Mouse (Mus musculus) MEL (cell line): ENCODE results near the gene Btbd18. TPM values are rescaled to one million over a fixed set of nuclear protein-coding genes. Genes with fewer than 3 reads are reported as not detected.

ENCODE experiments used
- DNase-seq: peaks from one replicate; pipeline ENCODE4 v3.0.0; 2011; ENCODE audit warnings: low read depth, low spot score
- H3K27ac ChIP-seq: 2 replicates; pipeline ENCODE4 v1.5.1; 2012; ENCODE audit warnings: low read depth, mild to moderate bottlenecking, control low read depth, low read length, moderate library complexity; ENCODE audit not compliant: control insufficient read depth
- H3K27me3 ChIP-seq, 2 experiments: fragments of 150-350 bp in 1 of 2; sonication (generic) in 1 of 2; 2 replicates each; pipeline ENCODE4 v1.6.1; 2012; ENCODE audit warnings: low read length in 2 of 2, mild to moderate bottlenecking in 2 of 2, improper control_type of control experiment in 1 of 2, moderate library complexity in 1 of 2; ENCODE audit not compliant: insufficient read depth in 2 of 2, control insufficient read depth in 1 of 2
- H3K36me3 ChIP-seq, 2 experiments: 2 replicates each; pipeline ENCODE4 v1.6.1; 2012 to 2014; ENCODE audit warnings: low read length in 2 of 2, improper control_type of control experiment in 1 of 2, inconsistent platforms in 1 of 2, mild to moderate bottlenecking in 1 of 2; ENCODE audit not compliant: insufficient read depth in 2 of 2, control insufficient read depth in 1 of 2
- H3K4me1 ChIP-seq, 2 experiments: fragments of 150-350 bp in 1 of 2; sonication (generic) in 1 of 2; 2 replicates each; pipeline ENCODE4 v1.6.1; 2012; ENCODE audit warnings: low read length in 2 of 2, improper control_type of control experiment in 1 of 2, mild to moderate bottlenecking in 1 of 2; ENCODE audit not compliant: insufficient read depth in 2 of 2, control insufficient read depth in 1 of 2
- H3K4me3 ChIP-seq, 2 experiments: fragments of 150-350 bp in 1 of 2; sonication (generic) in 1 of 2; 2 replicates each; pipeline ENCODE4 v1.5.1; 2012; ENCODE audit warnings: low read depth in 2 of 2, low read length in 2 of 2, mild to moderate bottlenecking in 2 of 2, moderate library complexity in 2 of 2, control low read depth in 1 of 2, improper control_type of control experiment in 1 of 2; ENCODE audit not compliant: control insufficient read depth in 1 of 2, insufficient read depth in 1 of 2
- H3K79me2 ChIP-seq: 2 replicates; pipeline ENCODE4 v1.6.1; 2012; ENCODE audit warnings: mild to moderate bottlenecking, low read length, moderate library complexity; ENCODE audit not compliant: control insufficient read depth, poor library complexity, insufficient read depth
- H3K9ac ChIP-seq: 2 replicates; pipeline ENCODE4 v1.6.1; 2012; ENCODE audit warnings: low read depth, mild to moderate bottlenecking, control low read depth, low read length, moderate library complexity; ENCODE audit not compliant: control insufficient read depth, poor library complexity, severe bottlenecking
- H3K9me3 ChIP-seq: fragments of 150-350 bp; sonication (generic); replicated peaks from 2 replicates; pipeline ENCODE4 v1.6.1; 2012; ENCODE audit warnings: mild to moderate bottlenecking, low read length, improper control_type of control experiment, moderate library complexity; ENCODE audit not compliant: insufficient read depth
- CHD1 ChIP-seq: IDR thresholded peaks from 2 replicates; pipeline ENCODE4 v1.6.1; 2012; ENCODE audit warnings: low read depth, mild to moderate bottlenecking, inconsistent platforms, low read length, improper control_type of control experiment
- E2F4 ChIP-seq: IDR thresholded peaks from 2 replicates; pipeline ENCODE4 v1.6.1; 2011; ENCODE audit warnings: low read depth, low read length, improper control_type of control experiment, borderline replicate concordance
- ELF1 ChIP-seq: IDR thresholded peaks from 2 replicates; pipeline ENCODE4 v1.6.1; 2014; ENCODE audit warnings: low read depth, mild to moderate bottlenecking, inconsistent platforms, low read length, improper control_type of control experiment, moderate library complexity
- HCFC1 ChIP-seq: IDR thresholded peaks from 2 replicates; pipeline ENCODE4 v1.6.1; 2012; ENCODE audit warnings: low read depth, mild to moderate bottlenecking, inconsistent platforms, low read length, improper control_type of control experiment, moderate library complexity
- MAZ ChIP-seq: IDR thresholded peaks from 2 replicates; pipeline ENCODE4 v1.6.1; 2012; ENCODE audit warnings: low read depth, mild to moderate bottlenecking, inconsistent platforms, low read length, improper control_type of control experiment
- MXI1 ChIP-seq: IDR thresholded peaks from 2 replicates; pipeline ENCODE4 v1.6.1; 2011; ENCODE audit warnings: mild to moderate bottlenecking, low read depth, low read length, improper control_type of control experiment
- MYB ChIP-seq: IDR thresholded peaks from 2 replicates; pipeline ENCODE4 v1.6.1; 2011; ENCODE audit warnings: mild to moderate bottlenecking, low read depth, low read length, improper control_type of control experiment
- NELFE ChIP-seq: IDR thresholded peaks from 2 replicates; pipeline ENCODE4 v1.6.1; 2011; ENCODE audit warnings: low read depth, low read length, improper control_type of control experiment
- POLR2A ChIP-seq, 2 experiments: IDR thresholded peaks; 2 replicates each; pipeline ENCODE4 v1.6.1; 2011 to 2012; ENCODE audit warnings: low read length in 2 of 2, mild to moderate bottlenecking in 2 of 2, control low read depth in 1 of 2, improper control_type of control experiment in 1 of 2, low read depth in 1 of 2, moderate library complexity in 1 of 2; ENCODE audit not compliant: control insufficient read depth in 1 of 2, insufficient read depth in 1 of 2, poor library complexity in 1 of 2
- POLR2AphosphoS2 ChIP-seq: IDR thresholded peaks from 2 replicates; pipeline ENCODE4 v1.6.1; 2011; ENCODE audit warnings: low read length, improper control_type of control experiment
- POLR2AphosphoS5 ChIP-seq: IDR thresholded peaks from 2 replicates; pipeline ENCODE4 v1.6.1; 2012; ENCODE audit warnings: low read depth, borderline replicate concordance, mild to moderate bottlenecking, inconsistent platforms, low read length, moderate library complexity, mixed read lengths
- SIN3A ChIP-seq: IDR thresholded peaks from 2 replicates; pipeline ENCODE4 v1.6.1; 2012; ENCODE audit warnings: low read length, improper control_type of control experiment, inconsistent platforms
- TAL1 ChIP-seq: IDR thresholded peaks from 2 replicates; pipeline ENCODE4 v1.6.1; 2012; ENCODE audit warnings: mild to moderate bottlenecking, inconsistent platforms, low read length, moderate library complexity, mixed read lengths
- TBP ChIP-seq: IDR thresholded peaks from 2 replicates; pipeline ENCODE4 v1.8.0; 2011; ENCODE audit warnings: low read depth, low read length, improper control_type of control experiment
- USF2 ChIP-seq, 2 experiments: IDR thresholded peaks; 2 replicates each; pipeline ENCODE4 v1.6.1; 2011 to 2012; ENCODE audit warnings: improper control_type of control experiment in 2 of 2, low read length in 2 of 2, borderline replicate concordance in 1 of 2, inconsistent platforms in 1 of 2, low read depth in 1 of 2, mild to moderate bottlenecking in 1 of 2; ENCODE audit not compliant: insufficient read depth in 1 of 2
- ZC3H11A ChIP-seq: IDR thresholded peaks from 2 replicates; pipeline ENCODE4 v1.6.1; 2012; ENCODE audit warnings: low read depth, mild to moderate bottlenecking, inconsistent platforms, low read length, improper control_type of control experiment
- ZKSCAN1 ChIP-seq: IDR thresholded peaks from 2 replicates; pipeline ENCODE4 v1.6.1; 2012; ENCODE audit warnings: low read depth, mild to moderate bottlenecking, inconsistent platforms, low read length, improper control_type of control experiment, moderate library complexity
- ZNF384 ChIP-seq: IDR thresholded peaks from 2 replicates; pipeline ENCODE4 v1.6.1; 2012; ENCODE audit warnings: low read depth, mild to moderate bottlenecking, inconsistent platforms, low read length, improper control_type of control experiment
- polyA plus RNA-seq, 2 experiments: library from polyadenylated mRNA; stranded (reverse) in 1 of 2; unstranded in 1 of 2; fragments of >175 nt in 1 of 2; fragments of >200 nt in 1 of 2; gene quantifications; 2 replicates each; pipeline versions ENCODE4 v1.2.1 to v1.2.4; 2012; ENCODE audit warnings: low replicate concordance in 2 of 2, low read depth in 1 of 2; ENCODE audit not compliant: insufficient read length in 2 of 2, insufficient read depth in 1 of 2, missing spikeins in 1 of 2
- total RNA-seq: library from RNA; depleted of rRNA; stranded (reverse); fragments of 300-350 nt; gene quantifications from 2 replicates; pipeline ENCODE4 v1.2.3, GENCODE M21; 2012

The Btbd18 gene
- total and polyA plus RNA-seq, 3 experiments, result 0.04 to 0.07 TPM; not detected in 1

GRCm38 (mm10) chr2:84715562-84716361 is 56.9 kb downstream of the Btbd18 start:
- no peaks in the 10 kb centered on the region for H3K9me3 ChIP-seq
- peak; percentile 83 for TF ChIP-seq SIN3A
- TF ChIP-seq CHD1, result peak; percentile 98; the same call in 1 of the 2 replicates
- peak in 1 of 2 experiments; percentile 61; a peak in 3 of 4 replicates for TF ChIP-seq POLR2A (IDR thresholded peaks at IDR 0.05; ENCODE audit: control insufficient read depth in 1 of 2, insufficient read depth in 1 of 2, low read depth in 1 of 2, low read length in 2 of 2, poor library complexity in 1 of 2)
- peak; percentile 73; the same call in 1 of the 2 replicates for TF ChIP-seq TBP
- no peak for TF ChIP-seq USF2 (IDR thresholded peaks at IDR 0.05; ENCODE audit: borderline replicate concordance in 1 of 2, insufficient read depth in 1 of 2, low read depth in 1 of 2, low read length in 2 of 2)
- peak; percentile 20; the same call in 1 of the 2 replicates for TF ChIP-seq MXI1
- TF ChIP-seq ZC3H11A, result no peak
- TF ChIP-seq MYB, result 0 out of 2 replicates have a peak, but pooled peaks have one; percentile 44
- TF ChIP-seq ZKSCAN1, result peak; percentile 68; the same call in 1 of the 2 replicates
- 0 out of 2 replicates have a peak, but pooled peaks have one; percentile 30 for TF ChIP-seq ELF1
- TF ChIP-seq POLR2AphosphoS2, result peak; percentile 33
- 0 out of 2 replicates have a peak, but pooled peaks have one; percentile 19 for TF ChIP-seq E2F4
- TF ChIP-seq HCFC1, result peak; percentile 88
- TF ChIP-seq TAL1, result no peak
- TF ChIP-seq ZNF384, result peak; percentile 100
- no peak for TF ChIP-seq MAZ
- no peak for TF ChIP-seq POLR2AphosphoS5
- TF ChIP-seq NELFE, result peak; percentile 49
- H3K27ac ChIP-seq, result peak overlapping the region; percentile 98
- peak overlapping the region; percentile 99 for H3K9ac ChIP-seq
- peak overlapping the region; percentile 61 to 92 for H3K4me3 ChIP-seq
- no peaks in the 10 kb centered on the region for H3K27me3 ChIP-seq
- H3K79me2 ChIP-seq, result peaks cover 28% of the 10 kb centered on the region
- H3K36me3 ChIP-seq, result peaks cover 0 to 18% of the 10 kb centered on the region in 2 experiments; a peak in 3 of 4 replicates
- peaks cover 0 to 9% of the 10 kb centered on the region in 2 experiments; a peak in 2 of 4 replicates for H3K4me1 ChIP-seq
- peak; percentile 98 for DNase-seq
